Mouse (Mus musculus) hindbrain, embryonic 15.5 days (tissue): ENCODE results near the gene Mrpl2. TPM values are rescaled to one million over a fixed set of nuclear protein-coding genes. Genes with fewer than 3 reads are reported as not detected.

Experiments
- ATAC-seq: fragments of 200-750 bp; cut with Nextera tagmentation; 2 replicates; pipeline ENCODE4 v1.8.0; 2017; ENCODE audit warnings: low read depth, moderate number of reproducible peaks, moderate TSS enrichment; ENCODE audit not compliant: low FRiP score
- H3K27ac ChIP-seq: fragments of 300-500 bp; sonication (generic); replicated peaks from 2 replicates; pipeline ENCODE4 v1.5.1; 2015; ENCODE audit warnings: mild to moderate bottlenecking, inconsistent platforms
- H3K27me3 ChIP-seq: fragments of 300-500 bp; sonication (generic); 2 replicates; pipeline ENCODE4 v1.6.1; 2015; ENCODE audit warnings: control low read depth, inconsistent platforms
- H3K36me3 ChIP-seq: fragments of 300-500 bp; sonication (generic); 2 replicates; pipeline ENCODE4 v1.6.1; 2015; ENCODE audit warnings: control low read depth, inconsistent platforms
- H3K4me1 ChIP-seq: fragments of 300-500 bp; sonication (generic); replicated peaks from 2 replicates; pipeline ENCODE4 v1.6.1; 2015; ENCODE audit warnings: control low read depth, inconsistent platforms
- H3K4me2 ChIP-seq: fragments of 300-500 bp; sonication (generic); 2 replicates; pipeline ENCODE4 v1.6.1; 2015; ENCODE audit warnings: moderate library complexity, mild to moderate bottlenecking, inconsistent platforms
- H3K4me3 ChIP-seq: fragments of 300-500 bp; sonication (generic); 2 replicates; pipeline ENCODE4 v1.5.1; 2015; ENCODE audit warnings: mild to moderate bottlenecking, inconsistent platforms
- H3K9ac ChIP-seq: fragments of 300-500 bp; sonication (generic); 2 replicates; pipeline ENCODE4 v1.6.1; 2015; ENCODE audit warnings: inconsistent platforms
- H3K9me3 ChIP-seq: fragments of 300-500 bp; sonication (generic); 2 replicates; pipeline ENCODE4 v1.6.1; 2016; ENCODE audit warnings: control low read depth, inconsistent platforms
- WGBS: fragments of 180-500 bp; shearing (Covaris S2); methylation state at CpG from one replicate; pipeline ENCODE4 v1.1.7; 2015; 5-methylcytosine and 5-hydroxymethylcytosine counted together
- polyA plus RNA-seq: library from polyadenylated mRNA; unstranded; fragments of >200 nt; fragmentation: Nextera tagmentation; extraction: Ambion mirVana; gene quantifications from 2 replicates; pipeline ENCODE4 v1.2.1, GENCODE M21; 2015

Mrpl2 gene
- polyA plus RNA-seq, 1 experiment from 2014 or later = 64.3 TPM

- 47% methylated on average over 3 of the region's 3 CpGs for WGBS
- peaks cover 36% of the 10 kb centered on the region for H3K4me1 ChIP-seq
- H3K4me3 ChIP-seq = no peak overlapping the region
Measured at GRCm38 (mm10) chr17:46613229-46613628, 32.8 kb upstream of the Mrpl2 start.

GRCm38 (mm10) chr17:46617799-46618198 is 28.2 kb upstream of the Mrpl2 start:
- Histone ChIP-seq H3K36me3 (no peaks in the 10 kb centered on the region), H3K4me3 (no peak overlapping the region), H3K9ac (no peak overlapping the region), H3K9me3 (no peaks in the 10 kb centered on the region), H3K4me1 (peaks cover 67% of the 10 kb centered on the region), H3K27ac (peak overlapping the region; percentile 63; the same call in 1 of the 2 replicates), H3K27me3 (no peaks in the 10 kb centered on the region), H3K4me2 (no peak overlapping the region)
- 62% methylated on average over 12 of the region's 12 CpGs for WGBS
- ATAC-seq = no peak

More at GRCm38 (mm10) chr17:46613229-46613628, 32.8 kb upstream of the Mrpl2 start:
- H3K27me3 ChIP-seq = no peaks in the 10 kb centered on the region
- H3K27ac ChIP-seq = no peak overlapping the region
- ATAC-seq = 0 out of 2 replicates have a peak, but pooled peaks have one; percentile 21
- H3K9me3 ChIP-seq = no peaks in the 10 kb centered on the region
- H3K9ac ChIP-seq = no peak overlapping the region
- H3K36me3 ChIP-seq = no peaks in the 10 kb centered on the region
- H3K4me2 ChIP-seq = no peak overlapping the region

GRCm38 (mm10) chr17:46618394-46618768 is 27.6 kb upstream of the Mrpl2 start:
- Histone ChIP-seq H3K4me2 (peak overlapping the region; percentile 34), H3K9me3 (no peaks in the 10 kb centered on the region), H3K9ac (peak overlapping the region; percentile 20; the same call in 1 of the 2 replicates), H3K27ac (peak overlapping the region; percentile 63), H3K4me1 (peaks cover 63% of the 10 kb centered on the region), H3K36me3 (no peaks in the 10 kb centered on the region), H3K4me3 (no peak overlapping the region), H3K27me3 (no peaks in the 10 kb centered on the region)
- WGBS = 21% methylated on average over 6 of the region's 6 CpGs
- no peak for ATAC-seq

- peaks cover 63% of the 10 kb centered on the region for H3K4me1 ChIP-seq
- H3K9me3 ChIP-seq = no peaks in the 10 kb centered on the region
- peak overlapping the region; percentile 63 for H3K27ac ChIP-seq
- no peak for ATAC-seq
- peak overlapping the region; percentile 20 for H3K9ac ChIP-seq
- H3K4me3 ChIP-seq = no peak overlapping the region
- no peaks in the 10 kb centered on the region for H3K36me3 ChIP-seq
- H3K27me3 ChIP-seq = no peaks in the 10 kb centered on the region
- WGBS = 9% methylated on average over 27 of the region's 27 CpGs
- peak overlapping the region; percentile 34 for H3K4me2 ChIP-seq
Measured at GRCm38 (mm10) chr17:46618769-46619682, 27.0 kb upstream of the Mrpl2 start.

- H3K9me3 ChIP-seq = no peaks in the 10 kb centered on the region
- no peaks in the 10 kb centered on the region for H3K36me3 ChIP-seq
- no peak overlapping the region for H3K4me3 ChIP-seq
- H3K4me1 ChIP-seq = peaks cover 70% of the 10 kb centered on the region
- H3K27me3 ChIP-seq = no peaks in the 10 kb centered on the region
- peak overlapping the region; percentile 63 for H3K27ac ChIP-seq
- no peak for ATAC-seq
- H3K9ac ChIP-seq = no peak overlapping the region
- 30% methylated on average over 16 of the region's 16 CpGs for WGBS
- H3K4me2 ChIP-seq = peak overlapping the region; percentile 34
Measured at GRCm38 (mm10) chr17:46619683-46620357, 26.2 kb upstream of the Mrpl2 start.

- no peak for ATAC-seq
- Histone ChIP-seq H3K9me3 (no peaks in the 10 kb centered on the region), H3K27ac (peak overlapping the region; percentile 54; the same call in 1 of the 2 replicates), H3K36me3 (no peaks in the 10 kb centered on the region), H3K4me1 (peaks cover 71% of the 10 kb centered on the region), H3K4me2 (peak overlapping the region; percentile 22; the same call in 1 of the 2 replicates), H3K27me3 (no peaks in the 10 kb centered on the region), H3K4me3 (no peak overlapping the region), H3K9ac (no peak overlapping the region; the same call in 1 of the 2 replicates)
- 51% methylated on average over 15 of the region's 15 CpGs for WGBS
Measured at GRCm38 (mm10) chr17:46621324-46621723, 24.7 kb upstream of the Mrpl2 start.

DNA sequence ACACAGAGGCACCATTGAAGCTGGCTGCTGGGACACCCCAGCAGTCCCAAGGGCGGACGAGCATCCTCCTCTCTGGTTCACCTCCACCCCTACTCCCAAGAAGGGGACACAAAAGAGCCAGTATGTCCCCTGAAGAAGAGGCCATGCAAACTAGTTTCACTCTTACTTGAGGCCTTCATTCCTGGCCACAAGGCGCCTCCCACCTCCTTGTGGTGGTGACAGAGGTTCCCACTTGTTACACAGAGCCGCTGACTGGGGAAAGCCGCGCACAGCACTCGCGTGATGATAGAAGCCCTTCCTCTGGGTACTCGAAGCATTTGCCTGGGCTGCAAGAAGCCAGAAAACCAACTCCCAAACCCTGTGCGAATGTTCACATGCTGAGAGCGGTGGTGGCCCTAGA is 23.8 kb upstream of the Mrpl2 start:
- no peak for ATAC-seq
- no peaks in the 10 kb centered on the region for H3K36me3 ChIP-seq
- no peak overlapping the region for H3K27ac ChIP-seq
- H3K4me1 ChIP-seq = peaks cover 74% of the 10 kb centered on the region
- no peak overlapping the region for H3K4me3 ChIP-seq
- H3K9me3 ChIP-seq = no peaks in the 10 kb centered on the region
- WGBS = 87% methylated on average over 11 of the region's 11 CpGs
- H3K27me3 ChIP-seq = no peaks in the 10 kb centered on the region
- H3K9ac ChIP-seq = no peak overlapping the region
- no peak overlapping the region for H3K4me2 ChIP-seq

GRCm38 (mm10) chr17:46623819-46624557 is 22.0 kb upstream of the Mrpl2 start:
- peaks cover 70% of the 10 kb centered on the region for H3K4me1 ChIP-seq
- H3K27me3 ChIP-seq = no peaks in the 10 kb centered on the region
- H3K9me3 ChIP-seq = no peaks in the 10 kb centered on the region
- H3K4me3 ChIP-seq = no peak overlapping the region
- 0 out of 2 replicates have a peak overlapping the region, but pooled peaks have one; percentile 22 for H3K4me2 ChIP-seq
- H3K27ac ChIP-seq = peak overlapping the region; percentile 46; the same call in 1 of the 2 replicates
- ATAC-seq = no peak
- no peak overlapping the region for H3K9ac ChIP-seq
- no peaks in the 10 kb centered on the region for H3K36me3 ChIP-seq
- WGBS = 21% methylated on average over 10 of the region's 10 CpGs

DNA sequence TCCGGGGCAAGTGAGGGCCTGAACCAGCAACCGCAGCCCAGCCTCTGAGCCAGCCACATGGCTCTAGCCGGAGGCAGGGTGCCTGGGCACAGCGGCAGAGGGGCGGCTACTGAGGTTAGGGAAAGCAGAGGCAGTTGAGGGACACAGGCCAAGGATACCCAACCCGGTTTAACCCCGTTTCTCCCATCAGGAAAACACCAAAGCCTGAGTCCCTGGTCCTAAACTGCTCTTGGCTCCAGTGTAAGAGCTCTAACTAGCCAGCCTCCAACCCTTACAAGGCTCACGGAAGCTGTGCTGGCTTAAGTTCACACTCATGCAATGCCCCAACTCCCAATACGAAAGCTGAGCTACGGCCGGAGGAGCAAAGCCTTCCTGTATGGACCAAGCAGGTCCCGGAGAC is 21.4 kb upstream of the Mrpl2 start:
- no peaks in the 10 kb centered on the region for H3K9me3 ChIP-seq
- no peaks in the 10 kb centered on the region for H3K36me3 ChIP-seq
- peaks cover 65% of the 10 kb centered on the region for H3K4me1 ChIP-seq
- 62% methylated on average over 12 of the region's 12 CpGs for WGBS
- no peak overlapping the region for H3K9ac ChIP-seq
- no peak overlapping the region for H3K4me3 ChIP-seq
- 0 out of 2 replicates have a peak overlapping the region, but pooled peaks have one; percentile 22 for H3K4me2 ChIP-seq
- no peaks in the 10 kb centered on the region for H3K27me3 ChIP-seq
- ATAC-seq = no peak
- no peak overlapping the region for H3K27ac ChIP-seq

- no peak overlapping the region for H3K9ac ChIP-seq
- peak overlapping the region; percentile 73 for H3K4me2 ChIP-seq
- no peaks in the 10 kb centered on the region for H3K27me3 ChIP-seq
- H3K36me3 ChIP-seq = peaks cover 9% of the 10 kb centered on the region
- ATAC-seq = no peak
- H3K4me3 ChIP-seq = peak overlapping the region; percentile 58
- no peak overlapping the region for H3K27ac ChIP-seq
- H3K9me3 ChIP-seq = no peaks in the 10 kb centered on the region
- WGBS = 68% methylated on average over 6 of the region's 6 CpGs
- peaks cover 45% of the 10 kb centered on the region for H3K4me1 ChIP-seq
Measured at GRCm38 (mm10) chr17:46627409-46627808, 18.6 kb upstream of the Mrpl2 start.

DNA sequence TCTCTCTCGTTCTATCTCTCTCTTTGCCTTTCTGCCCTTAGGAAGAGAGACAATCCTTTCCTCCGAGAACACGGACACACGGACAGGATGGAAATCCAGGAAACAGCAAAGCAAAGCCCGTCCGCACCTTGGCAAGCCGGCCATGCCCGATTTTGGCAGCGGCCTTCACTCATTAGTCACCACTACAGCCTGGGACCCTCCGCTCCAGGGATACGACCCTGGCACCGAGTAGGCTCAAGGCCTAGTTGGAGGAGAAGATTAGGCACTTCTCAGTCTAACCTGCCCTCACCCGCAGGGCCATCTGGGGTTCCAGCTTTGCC is 17.6 kb upstream of the Mrpl2 start:
- Histone ChIP-seq H3K27ac (peak overlapping the region; percentile 86), H3K36me3 (peaks cover 16% of the 10 kb centered on the region), H3K27me3 (no peaks in the 10 kb centered on the region), H3K4me2 (peak overlapping the region; percentile 73), H3K9ac (peak overlapping the region; percentile 73), H3K4me1 (peaks cover 43% of the 10 kb centered on the region), H3K4me3 (peak overlapping the region; percentile 58), H3K9me3 (no peaks in the 10 kb centered on the region)
- peak; percentile 11; the same call in 1 of the 2 replicates for ATAC-seq
- WGBS = 1% methylated on average over 13 of the region's 13 CpGs
